Mouse (Mus musculus) kidney, embryonic 15.5 days (tissue): ENCODE results near the gene 1700001P01Rik. TPM values are rescaled to one million over a fixed set of nuclear protein-coding genes. Genes with fewer than 3 reads are reported as not detected.

Source experiments
- ATAC-seq: fragments of 200-750 bp; cut with Nextera tagmentation; replicated peaks from 2 replicates; pipeline ENCODE4 v1.8.0; 2017; ENCODE audit warnings: moderate TSS enrichment; ENCODE audit not compliant: low FRiP score
- H3K27ac ChIP-seq: fragments of 300-500 bp; sonication (generic); 2 replicates; pipeline ENCODE4 v1.5.1; 2015; ENCODE audit warnings: mild to moderate bottlenecking, inconsistent platforms
- H3K27me3 ChIP-seq: fragments of 300-500 bp; sonication (generic); 2 replicates; pipeline ENCODE4 v1.6.1; 2015; ENCODE audit warnings: inconsistent platforms
- H3K36me3 ChIP-seq: fragments of 300-500 bp; sonication (generic); 2 replicates; pipeline ENCODE4 v1.6.1; 2015; ENCODE audit warnings: inconsistent platforms
- H3K4me1 ChIP-seq: fragments of 300-500 bp; sonication (generic); 2 replicates; pipeline ENCODE4 v1.6.1; 2015; ENCODE audit warnings: inconsistent platforms
- H3K4me2 ChIP-seq: fragments of 300-500 bp; sonication (generic); 2 replicates; pipeline ENCODE4 v1.6.1; 2015; ENCODE audit warnings: moderate library complexity, mild to moderate bottlenecking, inconsistent platforms
- H3K4me3 ChIP-seq: fragments of 300-500 bp; sonication (generic); replicated peaks from 2 replicates; pipeline ENCODE4 v1.5.1; 2015; ENCODE audit warnings: mild to moderate bottlenecking, inconsistent platforms
- H3K9ac ChIP-seq: fragments of 300-500 bp; sonication (generic); 2 replicates; pipeline ENCODE4 v1.6.1; 2015; ENCODE audit warnings: mild to moderate bottlenecking, inconsistent platforms
- H3K9me3 ChIP-seq: fragments of 300-500 bp; sonication (generic); replicated peaks from 2 replicates; pipeline ENCODE4 v1.6.1; 2016; ENCODE audit warnings: inconsistent platforms
- WGBS: fragments of 180-500 bp; shearing (Covaris S2); methylation state at CpG from one replicate; pipeline ENCODE4 v1.1.7; 2015; ENCODE audit warnings: mixed read lengths; 5-methylcytosine and 5-hydroxymethylcytosine counted together
- polyA plus RNA-seq: library from polyadenylated mRNA; unstranded; fragments of >200 nt; fragmentation: Nextera tagmentation; extraction: Ambion mirVana; gene quantifications from 2 replicates; pipeline ENCODE4 v1.2.1, GENCODE M21; 2015

The 1700001P01Rik gene
- polyA plus RNA-seq, 1 experiment from 2014 or later, result 0.62 TPM

DNA sequence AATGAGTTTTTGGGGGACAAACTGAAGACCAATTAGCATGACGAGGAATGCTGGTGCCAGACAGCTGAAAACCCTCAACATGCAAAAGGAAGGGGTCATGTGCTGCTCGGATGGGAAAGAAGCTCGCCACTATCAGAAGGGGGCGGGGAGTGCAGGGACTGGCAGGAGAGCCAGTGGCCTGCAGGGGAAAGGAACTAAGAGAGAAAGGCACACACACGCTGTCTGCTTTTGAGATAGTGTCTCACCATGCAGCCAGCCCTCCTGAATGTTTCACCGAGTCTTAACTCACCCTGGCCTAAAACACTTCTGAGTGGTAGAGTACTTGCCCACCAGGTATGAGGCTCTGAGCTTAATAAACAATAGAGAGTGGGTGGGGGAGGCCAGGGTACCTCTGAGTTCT, 16.8 kb downstream of the 1700001P01Rik start:
- Histone ChIP-seq H3K9ac (no peak overlapping the region), H3K4me2 (no peak overlapping the region), H3K9me3 (no peaks in the 10 kb centered on the region), H3K27me3 (no peaks in the 10 kb centered on the region), H3K36me3 (peaks cover 86% of the 10 kb centered on the region), H3K27ac (no peak overlapping the region), H3K4me1 (no peaks in the 10 kb centered on the region), H3K4me3 (no peak overlapping the region)
- 85% methylated on average over 6 of the region's 6 CpGs for WGBS
- no peak for ATAC-seq

DNA sequence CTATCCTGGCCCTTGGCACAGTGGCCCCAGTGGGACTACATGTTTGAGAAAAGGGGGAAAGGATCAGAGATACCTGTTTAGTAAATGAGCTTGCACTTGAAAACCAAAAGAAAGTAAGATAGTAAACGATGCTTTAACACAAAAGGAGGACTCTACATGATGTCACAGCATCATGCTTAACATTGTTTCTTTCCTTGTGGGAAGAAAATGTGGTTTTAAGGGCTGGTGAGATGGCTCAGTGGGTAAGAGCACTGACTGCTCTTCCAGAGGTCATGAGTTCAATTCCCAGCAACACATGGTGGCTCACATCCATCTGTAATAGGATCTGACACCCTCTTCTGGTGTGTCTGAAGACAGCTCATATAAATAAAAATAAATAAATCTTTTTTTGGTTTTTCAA, 17.6 kb downstream of the 1700001P01Rik start:
- no peak overlapping the region for H3K9ac ChIP-seq
- WGBS, result 98% methylated on average over 1 of the region's 1 CpGs
- peaks cover 90% of the 10 kb centered on the region for H3K36me3 ChIP-seq
- ATAC-seq, result no peak
- H3K4me2 ChIP-seq, result no peak overlapping the region
- no peaks in the 10 kb centered on the region for H3K9me3 ChIP-seq
- no peak overlapping the region for H3K27ac ChIP-seq
- no peak overlapping the region for H3K4me3 ChIP-seq
- no peaks in the 10 kb centered on the region for H3K27me3 ChIP-seq
- H3K4me1 ChIP-seq, result no peaks in the 10 kb centered on the region

DNA sequence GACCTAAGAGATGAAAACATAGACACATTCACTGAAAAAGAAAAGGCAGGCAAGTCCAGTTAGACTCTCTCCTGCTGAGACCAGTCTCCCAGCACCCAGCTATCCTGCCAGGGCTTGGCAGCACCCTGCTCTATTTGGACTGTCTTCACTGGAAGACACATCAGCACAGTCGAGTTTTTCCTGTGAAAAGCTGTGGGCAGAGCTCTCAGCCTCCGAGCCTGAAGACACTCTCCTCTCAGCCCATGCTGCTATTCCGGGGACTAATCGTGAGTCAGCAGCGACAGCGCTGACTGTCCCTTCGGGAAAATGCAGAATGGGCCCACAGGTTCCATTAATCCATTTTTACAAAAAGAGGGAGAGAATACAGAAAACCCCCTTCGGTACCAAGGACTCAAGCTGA, 22.4 kb downstream of the 1700001P01Rik start:
- peaks cover 92% of the 10 kb centered on the region for H3K36me3 ChIP-seq

DNA sequence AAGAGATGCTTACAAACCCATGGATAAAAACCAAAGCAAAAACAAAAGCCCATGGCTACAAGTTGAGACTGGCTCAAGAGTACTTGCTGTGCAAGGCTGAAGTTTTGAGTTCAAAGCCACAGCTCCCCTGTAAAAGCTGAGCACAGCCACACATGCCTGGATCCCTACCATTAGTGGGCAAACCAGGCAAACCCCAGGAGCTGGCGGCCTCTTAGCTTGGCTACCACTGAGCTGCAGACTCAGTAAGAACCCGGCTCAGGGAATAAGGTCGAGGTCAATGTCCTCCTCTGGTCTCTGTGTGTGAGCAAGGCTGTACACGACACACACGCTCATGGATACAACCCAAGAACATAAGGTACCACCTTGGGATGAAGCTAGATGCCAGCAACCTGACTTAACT, 27.2 kb downstream of the 1700001P01Rik start:
- WGBS, result 82% methylated on average over 5 of the region's 5 CpGs
- no peaks in the 10 kb centered on the region for H3K9me3 ChIP-seq
- H3K4me1 ChIP-seq, result peaks cover 6% of the 10 kb centered on the region
- peaks cover 75% of the 10 kb centered on the region for H3K36me3 ChIP-seq
- no peak overlapping the region for H3K4me3 ChIP-seq
- H3K27ac ChIP-seq, result no peak overlapping the region
- ATAC-seq, result no peak
- no peak overlapping the region for H3K9ac ChIP-seq
- H3K27me3 ChIP-seq, result no peaks in the 10 kb centered on the region
- H3K4me2 ChIP-seq, result no peak overlapping the region

More for the DNA sequence above, 22.4 kb downstream of the 1700001P01Rik start:
- no peak overlapping the region for H3K9ac ChIP-seq
- WGBS, result 92% methylated on average over 8 of the region's 8 CpGs
- no peaks in the 10 kb centered on the region for H3K9me3 ChIP-seq
- no peak for ATAC-seq
- H3K27me3 ChIP-seq, result no peaks in the 10 kb centered on the region
- H3K4me1 ChIP-seq, result no peaks in the 10 kb centered on the region
- H3K4me3 ChIP-seq, result no peak overlapping the region
- no peak overlapping the region for H3K4me2 ChIP-seq
- H3K27ac ChIP-seq, result no peak overlapping the region

DNA sequence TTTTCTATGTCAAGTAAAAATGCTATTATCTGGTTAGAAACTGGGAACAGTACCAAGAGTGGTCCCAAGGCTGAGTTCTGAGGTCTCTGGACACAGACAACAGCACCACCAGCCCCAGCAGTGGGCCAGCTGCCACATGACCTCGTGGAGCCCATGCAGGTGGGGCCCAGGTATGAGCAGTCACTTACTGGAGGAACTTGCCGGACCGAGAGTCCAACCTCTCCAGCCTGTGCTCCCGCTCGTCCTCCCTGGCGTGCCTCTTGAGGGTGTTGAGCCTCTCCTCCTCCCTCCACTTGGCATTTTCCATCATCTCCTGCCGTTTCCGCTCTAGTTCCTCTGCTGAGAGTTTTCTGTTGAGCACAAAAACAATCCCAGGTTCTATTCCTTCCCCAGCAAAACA, 27.9 kb downstream of the 1700001P01Rik start:
- Histone ChIP-seq H3K9me3 (no peaks in the 10 kb centered on the region), H3K9ac (no peak overlapping the region), H3K36me3 (peaks cover 67% of the 10 kb centered on the region), H3K27me3 (no peaks in the 10 kb centered on the region), H3K4me3 (no peak overlapping the region), H3K4me2 (no peak overlapping the region), H3K27ac (no peak overlapping the region), H3K4me1 (peaks cover 13% of the 10 kb centered on the region)
- WGBS, result 88% methylated on average over 8 of the region's 8 CpGs
- no peak for ATAC-seq

DNA sequence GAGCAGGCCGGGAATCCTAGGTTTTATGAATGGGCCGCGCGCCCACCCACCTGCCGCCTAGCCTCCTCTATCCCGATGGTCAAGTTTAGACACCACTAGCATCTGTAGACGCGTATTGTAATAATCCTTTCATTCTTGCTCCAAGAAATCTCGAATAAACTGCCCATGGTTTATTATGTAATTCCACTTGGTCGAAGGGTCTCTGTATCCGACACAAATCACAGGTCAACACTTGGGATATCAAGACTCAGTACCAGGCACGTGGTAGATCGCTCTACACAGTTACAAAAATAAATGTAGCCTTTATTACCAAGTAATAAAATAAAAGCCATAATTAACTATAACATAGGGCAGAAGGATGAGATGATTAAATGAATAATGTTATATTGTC, 30.4 kb downstream of the 1700001P01Rik start:
- Histone ChIP-seq H3K27ac (no peak overlapping the region), H3K36me3 (peaks cover 44% of the 10 kb centered on the region), H3K4me3 (peak overlapping the region; percentile 80), H3K9ac (0 out of 2 replicates have a peak overlapping the region, but pooled peaks have one; percentile 1), H3K4me1 (peaks cover 31% of the 10 kb centered on the region), H3K9me3 (no peaks in the 10 kb centered on the region), H3K4me2 (peak overlapping the region; percentile 57), H3K27me3 (no peaks in the 10 kb centered on the region)
- WGBS, result 9% methylated on average over 13 of the region's 13 CpGs
- ATAC-seq, result peak; percentile 10; the same call in 1 of the 2 replicates

DNA sequence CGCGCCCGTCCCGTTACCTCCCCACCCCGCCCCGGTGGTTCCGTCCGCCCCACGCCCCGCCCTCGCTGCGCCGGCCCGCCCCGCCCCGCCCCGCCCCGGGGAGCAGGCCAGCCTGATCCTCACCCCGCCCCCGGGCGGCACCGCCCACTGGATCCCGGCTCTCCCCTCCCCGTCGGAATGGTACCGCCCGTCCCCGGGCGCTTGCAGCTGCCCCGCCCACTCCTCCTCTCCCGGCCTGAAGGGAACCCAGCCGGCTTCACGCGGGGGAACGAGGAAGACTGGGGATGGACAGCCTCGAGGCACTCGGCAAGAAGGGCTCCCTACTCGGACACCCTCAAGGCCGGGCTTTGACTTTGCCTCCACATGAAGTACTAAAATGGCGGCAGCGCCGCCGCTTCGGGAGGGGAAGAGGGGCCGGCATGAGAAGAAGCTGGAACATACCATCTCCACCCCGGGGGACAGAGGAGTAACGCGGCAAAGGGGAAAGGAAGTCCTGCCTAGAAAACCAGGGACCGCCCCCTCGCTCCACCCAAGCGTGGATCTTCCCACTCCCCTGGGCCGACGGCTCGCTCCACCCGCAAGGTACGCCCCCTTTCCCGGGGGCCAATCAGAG, 30.9 kb downstream of the 1700001P01Rik start:
- no peaks in the 10 kb centered on the region for H3K27me3 ChIP-seq
- peak overlapping the region; percentile 80 for H3K4me3 ChIP-seq
- peaks cover 36% of the 10 kb centered on the region for H3K4me1 ChIP-seq
- H3K27ac ChIP-seq, result peak overlapping the region; percentile 96
- peak; percentile 98 for ATAC-seq
- peak overlapping the region; percentile 84 for H3K4me2 ChIP-seq
- H3K9me3 ChIP-seq, result no peaks in the 10 kb centered on the region
- peaks cover 39% of the 10 kb centered on the region for H3K36me3 ChIP-seq
- H3K9ac ChIP-seq, result peak overlapping the region; percentile 81
- WGBS, result under 1% methylated on average over 57 of the region's 57 CpGs

DNA sequence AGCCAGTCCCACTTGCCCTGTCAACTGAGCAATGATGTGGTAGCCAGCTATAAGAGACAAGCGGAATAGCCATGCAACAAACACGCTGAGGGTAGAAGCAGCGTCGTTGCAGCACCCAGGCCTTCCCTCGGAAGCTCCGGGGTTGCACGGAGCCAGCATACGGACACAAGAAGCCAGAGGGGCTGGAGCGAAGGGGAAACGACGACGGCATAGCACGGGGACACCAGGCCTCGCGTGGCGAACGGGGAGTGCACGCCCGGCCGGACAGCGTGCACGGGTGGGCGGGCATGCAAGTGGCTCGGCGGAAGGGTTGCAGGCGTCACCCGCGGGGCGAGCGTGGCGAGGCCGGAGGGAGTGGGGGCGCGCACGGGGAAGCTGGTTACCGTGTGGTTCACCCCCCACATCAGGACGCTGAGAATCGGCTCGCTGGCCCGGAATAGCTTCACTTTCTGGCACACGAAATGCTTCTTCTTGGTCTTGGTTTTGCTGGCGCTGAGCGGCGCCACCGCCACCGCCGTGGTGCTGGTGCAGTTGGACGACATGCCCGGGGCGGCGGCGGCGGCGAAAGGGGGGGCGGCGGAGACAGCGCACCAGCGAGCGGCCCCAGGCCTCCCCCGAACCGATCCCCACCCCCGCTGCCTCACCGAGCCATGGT, 31.5 kb downstream of the 1700001P01Rik start, which contains the start of gene Pip4k2b:
TSS of gene Pip4k2b (minus strand) at position 642 of the 655 bp plus-strand sequence.
- Histone ChIP-seq H3K9me3 (no peaks in the 10 kb centered on the region), H3K36me3 (peaks cover 33% of the 10 kb centered on the region), H3K27ac (peak within 1 kb of the TSS; percentile 96), H3K4me3 (peak within 1 kb of the TSS; percentile 80), H3K9ac (peak within 1 kb of the TSS; percentile 81), H3K27me3 (no peaks in the 10 kb centered on the region), H3K4me2 (peak within 1 kb of the TSS; percentile 84), H3K4me1 (peaks cover 38% of the 10 kb centered on the region)
- 0% methylated on average over 60 of the region's 63 CpGs for WGBS
- ATAC-seq, result peak; percentile 37; the same call in 1 of the 2 replicates

DNA sequence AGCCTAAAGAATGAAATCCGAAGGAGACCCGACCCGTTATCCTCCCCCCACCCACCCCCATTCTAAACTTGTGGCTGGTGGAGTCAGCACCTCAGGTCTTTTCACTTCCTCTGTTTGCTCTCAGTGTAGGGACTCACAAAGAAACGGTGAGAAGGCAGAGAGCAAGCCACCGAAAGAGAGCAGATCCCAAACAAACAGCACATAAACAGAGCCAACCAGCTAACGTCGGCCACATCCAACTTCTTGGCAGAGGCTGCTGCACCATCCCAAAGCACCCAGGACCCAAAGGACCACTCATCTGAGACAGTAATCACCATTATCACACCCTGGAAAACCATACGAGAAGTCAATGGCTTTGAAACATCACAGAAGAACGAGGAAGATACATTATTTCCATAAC, 32.3 kb downstream of the 1700001P01Rik start:
- ATAC-seq, result no peak

DNA sequence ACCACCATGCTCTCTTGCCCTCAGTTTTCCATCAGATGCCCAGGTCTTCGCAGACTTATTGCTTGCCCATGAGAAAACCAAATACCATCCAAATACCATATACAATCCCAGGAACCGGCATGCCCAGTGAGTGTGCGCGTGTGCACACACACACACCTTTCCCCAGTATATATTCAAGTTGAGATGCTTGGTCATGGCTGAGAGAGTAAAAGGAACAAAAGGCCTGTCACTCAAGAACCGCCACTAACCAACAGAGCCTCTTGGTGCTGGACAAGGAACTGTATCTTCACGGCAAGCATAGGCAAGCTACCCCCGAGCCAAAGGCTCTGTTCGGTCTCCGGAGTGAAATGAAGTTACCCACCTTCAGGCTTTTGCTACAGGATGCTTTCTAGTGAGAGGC, 33.1 kb downstream of the 1700001P01Rik start:
- Histone ChIP-seq H3K36me3 (peaks cover 22% of the 10 kb centered on the region), H3K4me3 (peak overlapping the region; percentile 80), H3K9me3 (no peaks in the 10 kb centered on the region), H3K9ac (no peak overlapping the region), H3K27me3 (no peaks in the 10 kb centered on the region), H3K4me2 (peak overlapping the region; percentile 84), H3K27ac (no peak overlapping the region), H3K4me1 (peaks cover 38% of the 10 kb centered on the region)
- ATAC-seq, result no peak
- WGBS, result 81% methylated on average over 9 of the region's 9 CpGs

More for the DNA sequence above, 32.3 kb downstream of the 1700001P01Rik start:
- Histone ChIP-seq H3K4me3 (peak overlapping the region; percentile 80), H3K36me3 (peaks cover 31% of the 10 kb centered on the region), H3K27ac (peak overlapping the region; percentile 87), H3K9me3 (no peaks in the 10 kb centered on the region), H3K4me1 (peaks cover 38% of the 10 kb centered on the region), H3K4me2 (peak overlapping the region; percentile 84), H3K27me3 (no peaks in the 10 kb centered on the region), H3K9ac (peak overlapping the region; percentile 78)
- WGBS, result 30% methylated on average over 9 of the region's 9 CpGs

DNA sequence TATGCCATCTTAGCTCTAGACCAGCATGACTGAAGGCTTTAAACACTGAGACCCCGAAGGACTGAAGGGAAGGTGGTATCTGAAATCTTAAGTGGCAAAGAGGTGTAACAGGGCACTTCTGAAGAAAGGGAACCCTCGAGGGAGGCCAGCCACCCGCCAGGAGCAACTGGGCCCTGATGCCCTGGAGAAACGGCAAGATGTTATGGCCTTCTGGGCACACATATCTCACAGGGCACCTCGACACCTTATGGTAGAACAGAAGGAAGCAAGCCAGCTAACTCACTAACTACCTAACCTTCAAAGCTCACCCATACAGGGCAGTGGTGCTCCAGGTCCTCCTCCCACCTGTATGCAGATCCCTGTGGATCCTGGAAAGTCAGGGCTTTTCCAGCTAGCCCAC, 33.6 kb downstream of the 1700001P01Rik start:
- Histone ChIP-seq H3K36me3 (peaks cover 18% of the 10 kb centered on the region), H3K4me1 (peaks cover 38% of the 10 kb centered on the region), H3K9me3 (no peaks in the 10 kb centered on the region), H3K4me2 (no peak overlapping the region), H3K27me3 (no peaks in the 10 kb centered on the region), H3K4me3 (no peak overlapping the region), H3K9ac (no peak overlapping the region), H3K27ac (no peak overlapping the region)
- no peak for ATAC-seq
- WGBS, result 89% methylated on average over 5 of the region's 5 CpGs

DNA sequence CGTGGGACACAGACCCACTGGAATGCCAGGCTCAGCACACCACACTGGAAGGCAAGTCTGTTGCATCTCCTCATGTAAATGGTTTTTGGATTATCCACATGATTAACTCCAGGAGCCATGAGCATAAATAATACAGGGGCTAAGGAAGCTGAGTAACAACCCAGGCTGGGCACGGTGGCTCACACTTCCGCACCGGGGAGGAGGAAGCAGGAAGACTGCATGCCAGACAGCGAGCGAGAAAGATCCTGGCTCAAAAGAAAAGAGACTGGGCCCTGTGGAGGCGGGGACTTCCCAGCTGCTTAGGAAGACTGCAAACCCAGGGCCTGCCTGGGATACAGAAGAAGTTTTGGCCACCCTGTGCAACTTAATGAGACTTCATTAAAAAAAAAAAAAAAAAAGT, 35.5 kb downstream of the 1700001P01Rik start:
- H3K4me3 ChIP-seq, result no peak overlapping the region
- no peaks in the 10 kb centered on the region for H3K27me3 ChIP-seq
- H3K27ac ChIP-seq, result peak overlapping the region; percentile 78
- ATAC-seq, result no peak
- H3K36me3 ChIP-seq, result 0 out of 2 replicates have a peak, but pooled peaks cover 4% of the 10 kb centered on the region
- peak overlapping the region; percentile 43 for H3K4me2 ChIP-seq
- 0 out of 2 replicates have a peak overlapping the region, but pooled peaks have one; percentile 7 for H3K9ac ChIP-seq
- no peaks in the 10 kb centered on the region for H3K9me3 ChIP-seq
- peaks cover 36% of the 10 kb centered on the region for H3K4me1 ChIP-seq
- 24% methylated on average over 7 of the region's 7 CpGs for WGBS
